Mouse (Mus musculus): Measurements from ENCODE around the gene Gna13.

- TF ChIP-seq CTCF (conservative IDR thresholded peaks at IDR 0.05 in 1 of 2, IDR thresholded peaks at IDR 0.05 in 1 of 2; ENCODE audit: low read depth in 2 of 2, low read length in 2 of 2) = no peak
- TF ChIP-seq CHD1 (IDR thresholded peaks at IDR 0.05; ENCODE audit: low read depth, low read length) = peak; percentile 46; the same call in 1 of the 2 replicates
- TF ChIP-seq POLR2A (IDR thresholded peaks at IDR 0.05; ENCODE audit: low read depth, low read length) = no peak
- no peak for TF ChIP-seq POLR2AphosphoS2 (IDR thresholded peaks at IDR 0.05; ENCODE audit: low read depth, low read length)
- TF ChIP-seq ZNF384 (IDR thresholded peaks at IDR 0.05; ENCODE audit: low read depth, low read length) = no peak
- no peak for TF ChIP-seq UBTF (IDR thresholded peaks at IDR 0.05; ENCODE audit: low read depth, low read length)
- no peak for TF ChIP-seq ELF1 (IDR thresholded peaks at IDR 0.05; ENCODE audit: low read depth, low read length)
- 0 out of 2 replicates have a peak, but pooled peaks have one; percentile 18 for TF ChIP-seq EP300 (IDR thresholded peaks at IDR 0.05; ENCODE audit: low read length)
Measured at GRCm38 (mm10) chr11:109417472-109418040, 54.9 kb downstream of the Gna13 start.

All from CH12.LX (cell line).